Mouse (Mus musculus): Measurements from ENCODE around the gene Simc1. TPM values are rescaled to one million over a fixed set of nuclear protein-coding genes. Genes with fewer than 3 reads are reported as not detected.

The Simc1 gene
- polyA plus RNA-seq, 1 experiment from 2014 or later, result 23.6 TPM

- no peak for DNase-seq (ENCODE audit: low spot score)
- Histone ChIP-seq H3K27me3 (ENCODE audit: control insufficient read depth, insufficient read depth, low read length) (no peaks in the 10 kb centered on the region), H3K4me1 (ENCODE audit: control insufficient read depth, insufficient read depth, low read length) (no peaks in the 10 kb centered on the region; the same call in 1 of the 2 replicates), H3K36me3 (replicated peaks; ENCODE audit: control insufficient read depth, insufficient read depth, low read depth, low read length) (peaks cover 10% of the 10 kb centered on the region), H3K9me3 (replicated peaks; ENCODE audit: control insufficient read depth, low read length) (no peaks in the 10 kb centered on the region), H3K27ac (replicated peaks; ENCODE audit: low read depth, low read length) (no peak overlapping the region), H3K9ac (replicated peaks; ENCODE audit: low read length) (no peak overlapping the region), H3K4me2 (ENCODE audit: low read depth, low read length) (no peak overlapping the region), H3K4me3 (ENCODE audit: low read depth, low read length) (no peak overlapping the region)
- no peak for ATAC-seq (replicated peaks; ENCODE audit: insufficient number of reproducible peaks, low FRiP score, low TSS enrichment, low read depth)
- 88% methylated on average over 21 of the region's 21 CpGs for WGBS
These were observed 74.3 kb downstream of the Simc1 start for GRCm38 (mm10) chr13:54577652-54578507.

GRCm38 (mm10) chr13:54581385-54581784 is 77.8 kb downstream of the Simc1 start:
- Histone ChIP-seq H3K9me3 (replicated peaks; ENCODE audit: control insufficient read depth, low read length) (no peaks in the 10 kb centered on the region), H3K36me3 (replicated peaks; ENCODE audit: control insufficient read depth, insufficient read depth, low read depth, low read length) (peaks cover 10% of the 10 kb centered on the region), H3K27ac (replicated peaks; ENCODE audit: low read depth, low read length) (no peak overlapping the region), H3K9ac (replicated peaks; ENCODE audit: low read length) (no peak overlapping the region), H3K4me2 (ENCODE audit: low read depth, low read length) (no peak overlapping the region), H3K4me3 (ENCODE audit: low read depth, low read length) (no peak overlapping the region), H3K27me3 (ENCODE audit: control insufficient read depth, insufficient read depth, low read length) (no peaks in the 10 kb centered on the region), H3K4me1 (ENCODE audit: control insufficient read depth, insufficient read depth, low read length) (no peaks in the 10 kb centered on the region)
- no peak for DNase-seq (ENCODE audit: low spot score)
- WGBS, result 87% methylated on average over 2 of the region's 2 CpGs
- no peak for ATAC-seq (replicated peaks; ENCODE audit: insufficient number of reproducible peaks, low FRiP score, low TSS enrichment, low read depth)

- Histone ChIP-seq H3K4me3 (ENCODE audit: low read depth, low read length) (no peak overlapping the region), H3K9me3 (replicated peaks; ENCODE audit: control insufficient read depth, low read length) (no peaks in the 10 kb centered on the region), H3K4me1 (ENCODE audit: control insufficient read depth, insufficient read depth, low read length) (no peaks in the 10 kb centered on the region), H3K4me2 (ENCODE audit: low read depth, low read length) (no peak overlapping the region), H3K27me3 (ENCODE audit: control insufficient read depth, insufficient read depth, low read length) (no peaks in the 10 kb centered on the region), H3K27ac (replicated peaks; ENCODE audit: low read depth, low read length) (no peak overlapping the region), H3K9ac (replicated peaks; ENCODE audit: low read length) (no peak overlapping the region), H3K36me3 (replicated peaks; ENCODE audit: control insufficient read depth, insufficient read depth, low read depth, low read length) (peaks cover 10% of the 10 kb centered on the region)
- ATAC-seq (replicated peaks; ENCODE audit: insufficient number of reproducible peaks, low FRiP score, low TSS enrichment, low read depth) (no peak), DNase-seq (ENCODE audit: low spot score) (no peak)
- WGBS, result 78% methylated on average over 10 of the region's 10 CpGs
These were observed 78.5 kb downstream of the Simc1 start for GRCm38 (mm10) chr13:54582126-54582525.

GRCm38 (mm10) chr13:54582860-54583259 is 79.3 kb downstream of the Simc1 start:
- no peak for DNase-seq (ENCODE audit: low spot score)
- H3K36me3 ChIP-seq (replicated peaks; ENCODE audit: control insufficient read depth, insufficient read depth, low read depth, low read length), result peaks cover 10% of the 10 kb centered on the region

GRCm38 (mm10) chr13:54585831-54586230 is 82.3 kb downstream of the Simc1 start:
- 89% methylated on average over 11 of the region's 11 CpGs for WGBS
- Histone ChIP-seq H3K27me3 (ENCODE audit: control insufficient read depth, insufficient read depth, low read length) (no peaks in the 10 kb centered on the region), H3K9me3 (replicated peaks; ENCODE audit: control insufficient read depth, low read length) (no peaks in the 10 kb centered on the region), H3K4me1 (ENCODE audit: control insufficient read depth, insufficient read depth, low read length) (no peaks in the 10 kb centered on the region), H3K4me2 (ENCODE audit: low read depth, low read length) (no peak overlapping the region), H3K27ac (replicated peaks; ENCODE audit: low read depth, low read length) (no peak overlapping the region), H3K4me3 (ENCODE audit: low read depth, low read length) (no peak overlapping the region), H3K9ac (replicated peaks; ENCODE audit: low read length) (no peak overlapping the region), H3K36me3 (replicated peaks; ENCODE audit: control insufficient read depth, insufficient read depth, low read depth, low read length) (peaks cover 6% of the 10 kb centered on the region)
- ATAC-seq (replicated peaks; ENCODE audit: insufficient number of reproducible peaks, low FRiP score, low TSS enrichment, low read depth), result no peak
- no peak for DNase-seq (ENCODE audit: low spot score)

More at GRCm38 (mm10) chr13:54582860-54583259, 79.3 kb downstream of the Simc1 start:
- no peaks in the 10 kb centered on the region for H3K4me1 ChIP-seq (ENCODE audit: control insufficient read depth, insufficient read depth, low read length)
- no peaks in the 10 kb centered on the region for H3K27me3 ChIP-seq (ENCODE audit: control insufficient read depth, insufficient read depth, low read length)
- H3K4me2 ChIP-seq (ENCODE audit: low read depth, low read length), result no peak overlapping the region
- no peak overlapping the region for H3K27ac ChIP-seq (replicated peaks; ENCODE audit: low read depth, low read length)
- 83% methylated on average over 5 of the region's 5 CpGs for WGBS
- H3K9ac ChIP-seq (replicated peaks; ENCODE audit: low read length), result no peak overlapping the region
- ATAC-seq (replicated peaks; ENCODE audit: insufficient number of reproducible peaks, low FRiP score, low TSS enrichment, low read depth), result no peak
- no peak overlapping the region for H3K4me3 ChIP-seq (ENCODE audit: low read depth, low read length)
- no peaks in the 10 kb centered on the region for H3K9me3 ChIP-seq (replicated peaks; ENCODE audit: control insufficient read depth, low read length)

DNA sequence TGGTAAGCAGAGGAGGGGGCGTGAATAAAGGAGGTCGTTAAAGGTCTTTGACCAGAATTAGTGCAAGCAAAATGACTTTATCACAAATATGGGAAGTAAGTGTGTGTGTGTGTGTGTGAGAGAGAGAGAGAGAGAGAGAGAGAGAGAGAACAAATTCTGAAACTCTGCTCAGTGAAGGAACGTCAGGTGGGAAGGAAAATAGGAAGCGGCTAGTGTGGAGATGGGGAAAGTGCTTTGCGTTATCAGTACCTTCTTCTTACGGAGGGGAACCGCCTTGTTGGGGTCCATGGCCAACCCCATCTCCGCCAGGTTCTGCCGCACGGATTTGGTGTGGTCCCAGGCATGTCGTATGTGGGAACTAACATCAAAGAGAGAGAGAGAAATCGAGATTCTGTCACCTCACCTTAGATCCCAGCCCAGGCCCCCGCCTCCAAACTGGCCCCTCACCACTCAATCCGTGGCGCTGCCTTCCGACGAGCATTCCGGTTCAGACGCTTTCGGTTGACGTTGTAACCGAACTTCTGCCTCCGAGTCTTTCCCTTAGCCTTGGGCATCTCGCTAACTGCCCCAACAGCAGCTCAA is 85.9 kb downstream of the Simc1 start:
- 2% methylated on average over 24 of the region's 24 CpGs for WGBS
- DNase-seq (ENCODE audit: low spot score) (no peak), ATAC-seq (replicated peaks; ENCODE audit: insufficient number of reproducible peaks, low FRiP score, low TSS enrichment, low read depth) (peak; percentile 10)
- Histone ChIP-seq H3K4me3 (ENCODE audit: low read depth, low read length) (peak overlapping the region; percentile 86), H3K4me1 (ENCODE audit: control insufficient read depth, insufficient read depth, low read length) (0 out of 2 replicates have a peak, but pooled peaks cover 5% of the 10 kb centered on the region), H3K9me3 (replicated peaks; ENCODE audit: control insufficient read depth, low read length) (no peaks in the 10 kb centered on the region), H3K27me3 (ENCODE audit: control insufficient read depth, insufficient read depth, low read length) (no peaks in the 10 kb centered on the region), H3K9ac (replicated peaks; ENCODE audit: low read length) (peak overlapping the region; percentile 51), H3K36me3 (replicated peaks; ENCODE audit: control insufficient read depth, insufficient read depth, low read depth, low read length) (no peaks in the 10 kb centered on the region; the same call in 1 of the 2 replicates), H3K27ac (replicated peaks; ENCODE audit: low read depth, low read length) (no peak overlapping the region), H3K4me2 (ENCODE audit: low read depth, low read length) (peak overlapping the region; percentile 44)

DNA sequence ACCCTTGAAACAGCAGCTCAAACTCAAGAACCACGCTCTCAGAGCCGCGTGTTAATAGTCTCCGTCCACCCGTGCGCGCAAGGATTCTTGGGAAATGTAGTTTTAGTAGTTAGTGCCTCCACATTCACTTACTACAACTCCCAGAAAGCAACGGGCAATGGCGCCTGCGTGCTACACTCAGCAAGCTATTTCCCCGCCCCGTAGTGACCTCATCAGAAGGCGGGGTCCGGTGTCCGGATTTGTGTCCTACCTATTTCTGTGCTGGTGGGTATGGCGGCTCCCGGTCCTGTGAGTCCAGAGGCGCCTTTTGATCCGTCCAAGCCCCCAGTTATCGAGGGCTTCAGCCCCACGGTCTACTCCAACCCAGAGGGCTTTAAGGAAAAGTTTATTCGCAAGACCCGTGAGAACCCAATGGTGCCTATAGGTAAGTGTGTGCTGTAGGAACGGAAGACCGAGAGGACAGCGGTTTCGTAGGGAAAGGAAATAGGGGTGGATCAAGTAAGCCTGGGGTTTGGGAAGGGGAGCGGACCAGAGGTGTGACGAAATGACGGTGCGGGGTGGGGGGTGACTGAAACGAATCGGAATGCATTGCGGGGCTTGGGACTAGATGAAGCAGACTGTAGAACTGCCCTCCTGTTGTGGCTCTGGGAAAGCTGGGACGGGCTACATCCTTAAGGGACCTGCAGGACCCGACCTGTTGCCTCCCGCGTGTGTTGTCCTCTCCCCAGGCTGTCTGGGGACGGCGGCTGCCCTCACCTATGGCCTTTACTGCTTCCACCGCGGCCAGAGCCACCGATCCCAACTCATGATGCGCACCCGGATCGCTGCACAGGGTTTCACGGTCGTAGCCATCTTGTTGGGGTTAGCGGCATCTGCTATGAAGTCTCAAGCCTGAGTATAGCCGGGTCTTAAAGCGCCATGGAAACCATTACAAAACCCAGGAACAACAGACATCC is 86.7 kb downstream of the Simc1 start, which contains the start of the genes Nop16 and Higd2a:
TSS of gene Nop16 (minus strand) at position 95 of the 956 bp plus-strand sequence.
TSS of gene Higd2a (plus strand) at position 212 of the 956 bp plus-strand sequence.
- DNase-seq (ENCODE audit: low spot score) (peak; percentile 99), ATAC-seq (replicated peaks; ENCODE audit: insufficient number of reproducible peaks, low FRiP score, low TSS enrichment, low read depth) (peak; percentile 96)
- H3K9me3 ChIP-seq (replicated peaks; ENCODE audit: control insufficient read depth, low read length), result no peaks in the 10 kb centered on the region
- H3K4me3 ChIP-seq (ENCODE audit: low read depth, low read length), result peak within 1 kb of the TSS; percentile 86
- H3K4me1 ChIP-seq (ENCODE audit: control insufficient read depth, insufficient read depth, low read length), result 0 out of 2 replicates have a peak, but pooled peaks cover 5% of the 10 kb centered on the region
- H3K27ac ChIP-seq (replicated peaks; ENCODE audit: low read depth, low read length), result peak within 1 kb of the TSS; percentile 47; the same call in 1 of the 2 replicates
- peak within 1 kb of the TSS; percentile 67 for H3K4me2 ChIP-seq (ENCODE audit: low read depth, low read length)
- H3K27me3 ChIP-seq (ENCODE audit: control insufficient read depth, insufficient read depth, low read length), result no peaks in the 10 kb centered on the region
- H3K36me3 ChIP-seq (replicated peaks; ENCODE audit: control insufficient read depth, insufficient read depth, low read depth, low read length), result no peaks in the 10 kb centered on the region; the same call in 1 of the 2 replicates
- H3K9ac ChIP-seq (replicated peaks; ENCODE audit: low read length), result peak within 1 kb of the TSS; percentile 81
- under 1% methylated on average over 51 of the region's 51 CpGs for WGBS

Data from embryonic facial prominence, embryonic 11.5 days (tissue).